Mouse (Mus musculus): ENCODE measurements around the gene Pik3ap1. TPM values are rescaled to one million over a fixed set of nuclear protein-coding genes. Genes with fewer than 3 reads are reported as not detected.

Gene Pik3ap1
- polyA plus RNA-seq, 1 experiment from 2014 or later: 2.8 TPM

- H3K4me3 ChIP-seq: peak overlapping the region; percentile 89
- no peaks in the 10 kb centered on the region for H3K27me3 ChIP-seq
- no peaks in the 10 kb centered on the region for H3K9me3 ChIP-seq
- no peak for ATAC-seq (ENCODE audit: borderline replicate concordance, extremely low read depth, low FRiP score, low TSS enrichment)
- H3K9ac ChIP-seq: peak overlapping the region; percentile 87
- H3K4me2 ChIP-seq: peak overlapping the region; percentile 58
- peaks cover 30% of the 10 kb centered on the region for H3K4me1 ChIP-seq
- 22% methylated on average over 13 of the region's 13 CpGs for WGBS
- H3K27ac ChIP-seq: peak overlapping the region; percentile 99
- H3K36me3 ChIP-seq: no peaks in the 10 kb centered on the region
Observed at GRCm38 (mm10) chr19:41264331-41264799, 120.5 kb downstream of the Pik3ap1 start.

DNA sequence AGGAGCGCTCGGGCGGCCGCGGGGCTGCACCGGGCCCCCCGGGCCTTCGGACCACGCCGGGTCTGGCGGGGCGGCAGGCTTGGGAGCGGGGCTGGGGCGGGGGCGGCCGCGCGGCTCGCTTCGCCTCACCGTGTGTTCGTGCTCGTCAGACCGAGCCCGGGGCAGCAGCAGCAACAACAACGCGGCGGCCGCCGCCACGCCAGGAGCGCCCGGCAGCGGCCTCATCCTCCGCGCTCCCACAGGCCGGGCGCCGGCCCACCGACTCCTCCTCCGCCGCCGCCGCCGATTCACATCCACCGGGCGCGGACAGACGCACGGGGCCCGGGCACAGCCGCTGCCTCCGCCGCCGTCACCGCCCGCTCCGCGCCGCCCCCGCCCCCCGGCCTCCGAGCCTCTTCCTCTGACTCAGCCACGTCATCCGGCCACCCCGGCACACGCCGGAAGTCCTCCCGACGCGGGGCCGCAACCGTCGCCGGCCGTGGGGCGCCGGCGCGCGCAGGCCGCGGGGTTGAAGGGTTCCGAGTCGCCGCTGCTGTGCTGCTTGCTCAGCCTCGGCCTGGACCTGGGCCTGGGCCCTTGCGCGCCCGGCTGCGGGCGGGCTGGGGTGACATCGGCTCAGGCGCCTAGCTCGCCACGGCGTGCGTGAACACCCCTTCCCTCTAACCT lies 121.1 kb downstream of the Pik3ap1 start, which contains the start of gene Tm9sf3:
TSS of gene Tm9sf3 (minus strand) at position 368 of the 666 bp plus-strand sequence.
- peak within 1 kb of the TSS; percentile 99 for H3K27ac ChIP-seq
- H3K9ac ChIP-seq: peak within 1 kb of the TSS; percentile 87
- no peaks in the 10 kb centered on the region for H3K9me3 ChIP-seq
- peaks cover 30% of the 10 kb centered on the region for H3K4me1 ChIP-seq
- no peaks in the 10 kb centered on the region for H3K36me3 ChIP-seq
- ATAC-seq (ENCODE audit: borderline replicate concordance, extremely low read depth, low FRiP score, low TSS enrichment): peak; percentile 93
- H3K4me3 ChIP-seq: peak within 1 kb of the TSS; percentile 89
- peak within 1 kb of the TSS; percentile 58 for H3K4me2 ChIP-seq
- under 1% methylated on average over 80 of the region's 98 CpGs for WGBS
- H3K27me3 ChIP-seq: no peaks in the 10 kb centered on the region

DNA sequence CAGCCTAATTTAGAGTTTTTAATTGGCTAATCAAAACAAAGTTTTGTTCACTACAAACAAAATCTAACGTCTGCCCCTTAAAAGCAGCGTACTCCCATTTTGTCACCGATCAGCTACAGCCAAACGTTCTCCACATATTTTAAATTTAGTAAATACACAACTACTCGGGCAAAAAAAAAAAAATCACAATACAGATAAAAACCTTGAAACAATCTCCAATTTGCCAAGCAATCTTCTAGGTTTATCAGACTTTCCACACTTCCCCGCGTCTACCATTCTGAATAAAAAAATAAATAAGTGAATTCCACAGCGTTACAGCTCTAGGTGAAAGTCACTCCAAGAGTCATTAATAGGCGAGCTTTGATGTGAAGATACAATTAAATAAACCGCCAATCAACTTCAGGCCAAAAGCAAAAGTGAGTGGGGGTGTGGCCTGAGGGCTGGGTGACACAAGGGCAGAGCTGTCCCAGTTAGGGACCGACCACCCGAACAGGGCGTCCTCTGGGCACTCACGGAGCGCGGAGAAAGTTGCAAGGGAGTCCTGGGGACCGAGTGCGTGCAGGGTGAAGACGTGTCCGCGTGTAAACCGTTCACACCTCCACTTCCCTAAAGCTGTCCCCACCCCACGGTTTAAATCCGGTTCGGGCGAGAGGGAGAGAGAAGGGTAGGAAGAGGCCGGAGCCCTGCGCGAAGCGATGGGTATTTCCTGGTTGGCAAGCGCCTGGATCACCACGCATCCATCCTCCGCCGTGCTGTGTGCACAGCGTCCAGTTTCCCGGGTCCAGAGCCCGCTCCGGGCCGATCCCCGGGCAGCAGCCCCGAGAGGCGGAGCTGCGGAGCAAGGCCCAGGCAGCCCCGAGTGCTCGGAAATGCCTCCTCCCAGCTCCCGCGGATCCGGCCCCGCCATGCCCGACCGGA lies 121.9 kb downstream of the Pik3ap1 start:
- H3K36me3 ChIP-seq: no peaks in the 10 kb centered on the region
- H3K27ac ChIP-seq: peak overlapping the region; percentile 99
- peak overlapping the region; percentile 58 for H3K4me2 ChIP-seq
- ATAC-seq (ENCODE audit: borderline replicate concordance, extremely low read depth, low FRiP score, low TSS enrichment): peak; percentile 88
- H3K27me3 ChIP-seq: no peaks in the 10 kb centered on the region
- 3% methylated on average over 51 of the region's 51 CpGs for WGBS
- H3K4me1 ChIP-seq: peaks cover 31% of the 10 kb centered on the region
- H3K9ac ChIP-seq: peak overlapping the region; percentile 87
- no peaks in the 10 kb centered on the region for H3K9me3 ChIP-seq
- peak overlapping the region; percentile 89 for H3K4me3 ChIP-seq

DNA sequence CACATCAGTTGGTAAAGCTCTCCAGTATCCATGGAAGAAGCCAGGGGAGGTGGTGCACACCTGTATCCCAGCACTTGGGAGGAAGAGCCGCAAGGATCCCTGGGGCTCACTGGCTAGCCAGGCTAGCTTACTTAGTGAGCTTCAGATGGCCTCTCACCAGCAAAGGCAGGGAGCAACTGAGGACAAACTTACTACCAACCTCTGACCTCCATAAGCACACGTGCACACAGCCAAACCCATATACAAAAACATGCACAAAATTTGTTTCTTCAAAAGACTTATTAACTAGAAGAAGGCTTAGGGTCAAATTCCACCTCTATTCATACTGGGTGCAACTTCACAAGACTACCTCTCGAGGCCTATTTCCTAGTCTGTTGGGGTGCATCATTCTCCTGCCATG lies 124.2 kb downstream of the Pik3ap1 start:
- no peak overlapping the region for H3K27ac ChIP-seq
- WGBS: 79% methylated on average over 3 of the region's 3 CpGs
- no peak overlapping the region for H3K9ac ChIP-seq
- peaks cover 38% of the 10 kb centered on the region for H3K4me1 ChIP-seq
- no peaks in the 10 kb centered on the region for H3K27me3 ChIP-seq
- no peak for ATAC-seq (ENCODE audit: borderline replicate concordance, extremely low read depth, low FRiP score, low TSS enrichment)
- H3K4me3 ChIP-seq: no peak overlapping the region
- no peaks in the 10 kb centered on the region for H3K9me3 ChIP-seq
- no peak overlapping the region for H3K4me2 ChIP-seq
- H3K36me3 ChIP-seq: no peaks in the 10 kb centered on the region

GRCm38 (mm10) chr19:41259256-41259655 lies 125.6 kb downstream of the Pik3ap1 start:
- Histone ChIP-seq H3K36me3 (no peaks in the 10 kb centered on the region), H3K27ac (no peak overlapping the region), H3K4me1 (peaks cover 32% of the 10 kb centered on the region), H3K4me3 (no peak overlapping the region), H3K9me3 (no peaks in the 10 kb centered on the region), H3K9ac (no peak overlapping the region), H3K4me2 (no peak overlapping the region), H3K27me3 (no peaks in the 10 kb centered on the region)
- ATAC-seq (ENCODE audit: borderline replicate concordance, extremely low read depth, low FRiP score, low TSS enrichment): no peak
- WGBS: 80% methylated on average over 6 of the region's 6 CpGs

- H3K4me1 ChIP-seq: peaks cover 32% of the 10 kb centered on the region
- H3K4me2 ChIP-seq: no peak overlapping the region
- no peak for ATAC-seq (ENCODE audit: borderline replicate concordance, extremely low read depth, low FRiP score, low TSS enrichment)
- H3K36me3 ChIP-seq: no peaks in the 10 kb centered on the region
- H3K9me3 ChIP-seq: no peaks in the 10 kb centered on the region
- no peak overlapping the region for H3K4me3 ChIP-seq
- no peak overlapping the region for H3K27ac ChIP-seq
- H3K27me3 ChIP-seq: no peaks in the 10 kb centered on the region
- no peak overlapping the region for H3K9ac ChIP-seq
- 33% methylated on average over 2 of the region's 2 CpGs for WGBS
Observed at GRCm38 (mm10) chr19:41258707-41259106, 126.2 kb downstream of the Pik3ap1 start.

- 54% methylated on average over 5 of the region's 5 CpGs for WGBS
- no peak overlapping the region for H3K9ac ChIP-seq
- peaks cover 13% of the 10 kb centered on the region for H3K4me1 ChIP-seq
- no peaks in the 10 kb centered on the region for H3K9me3 ChIP-seq
- no peak overlapping the region for H3K4me2 ChIP-seq
- H3K27ac ChIP-seq: peak overlapping the region; percentile 61; the same call in 1 of the 2 replicates
- no peak overlapping the region for H3K4me3 ChIP-seq
- no peaks in the 10 kb centered on the region for H3K27me3 ChIP-seq
- ATAC-seq (ENCODE audit: borderline replicate concordance, extremely low read depth, low FRiP score, low TSS enrichment): peak; percentile 23; the same call in 1 of the 2 replicates
- H3K36me3 ChIP-seq: no peaks in the 10 kb centered on the region
Observed at GRCm38 (mm10) chr19:41254584-41254983, 130.3 kb downstream of the Pik3ap1 start.

GRCm38 (mm10) chr19:41248968-41249367 lies 135.9 kb downstream of the Pik3ap1 start:
- Histone ChIP-seq H3K9ac (no peak overlapping the region), H3K4me3 (no peak overlapping the region), H3K4me2 (no peak overlapping the region), H3K36me3 (peaks cover 25% of the 10 kb centered on the region), H3K9me3 (no peaks in the 10 kb centered on the region), H3K4me1 (peaks cover 9% of the 10 kb centered on the region; the same call in 1 of the 2 replicates), H3K27me3 (no peaks in the 10 kb centered on the region), H3K27ac (no peak overlapping the region)
- WGBS: 28% methylated on average over 4 of the region's 4 CpGs
- no peak for ATAC-seq (ENCODE audit: borderline replicate concordance, extremely low read depth, low FRiP score, low TSS enrichment)

DNA sequence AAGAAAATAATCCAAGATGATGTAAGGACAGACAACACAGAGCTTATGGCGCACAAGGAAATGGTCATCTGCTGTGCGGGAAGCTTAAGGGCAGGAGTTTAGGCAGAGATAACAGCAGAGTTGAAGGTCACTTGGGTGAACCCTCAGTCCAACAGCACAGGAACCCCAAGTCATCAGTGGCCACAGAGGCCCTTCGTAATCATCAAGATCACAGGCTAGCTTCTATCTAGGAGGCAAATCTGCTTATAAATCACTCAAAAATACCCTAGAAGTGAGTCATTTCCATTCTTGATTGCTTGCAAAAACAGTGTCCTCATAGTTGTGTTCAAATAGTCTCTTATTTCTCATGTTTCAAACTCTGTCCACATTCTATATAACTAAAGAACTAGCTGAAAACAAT lies 136.6 kb downstream of the Pik3ap1 start:
- ATAC-seq (ENCODE audit: borderline replicate concordance, extremely low read depth, low FRiP score, low TSS enrichment): no peak
- Histone ChIP-seq H3K4me1 (peaks cover 9% of the 10 kb centered on the region; the same call in 1 of the 2 replicates), H3K4me3 (no peak overlapping the region), H3K36me3 (peaks cover 29% of the 10 kb centered on the region), H3K27me3 (no peaks in the 10 kb centered on the region), H3K9ac (no peak overlapping the region), H3K9me3 (no peaks in the 10 kb centered on the region), H3K27ac (no peak overlapping the region), H3K4me2 (no peak overlapping the region)
- WGBS: 86% methylated on average over 3 of the region's 3 CpGs

DNA sequence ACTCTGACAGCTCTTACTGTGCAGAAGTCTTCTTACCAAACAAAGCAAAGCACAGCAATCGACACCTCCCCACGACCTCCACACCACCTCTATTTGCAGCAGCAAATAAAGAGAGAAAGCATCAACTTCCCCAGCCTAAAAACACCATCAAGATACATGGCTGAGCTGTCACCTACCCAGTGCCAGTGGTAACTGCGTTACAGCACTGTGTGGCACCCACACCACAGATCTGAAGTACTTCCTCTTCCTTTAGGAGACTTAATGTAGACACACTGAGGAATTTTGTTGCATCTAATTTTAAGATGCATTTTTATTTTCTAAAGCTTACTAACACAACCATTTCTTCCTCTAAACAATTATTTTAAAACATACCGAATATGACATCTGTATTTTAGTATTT lies 138.6 kb downstream of the Pik3ap1 start:
- Histone ChIP-seq H3K9ac (no peak overlapping the region), H3K36me3 (peaks cover 48% of the 10 kb centered on the region), H3K4me1 (peaks cover 5% of the 10 kb centered on the region; the same call in 1 of the 2 replicates), H3K9me3 (no peaks in the 10 kb centered on the region), H3K27me3 (no peaks in the 10 kb centered on the region), H3K4me3 (no peak overlapping the region), H3K27ac (no peak overlapping the region), H3K4me2 (no peak overlapping the region)
- no peak for ATAC-seq (ENCODE audit: borderline replicate concordance, extremely low read depth, low FRiP score, low TSS enrichment)
- WGBS: 79% methylated on average over 4 of the region's 4 CpGs

- Histone ChIP-seq H3K4me2 (no peak overlapping the region), H3K36me3 (peaks cover 60% of the 10 kb centered on the region), H3K27ac (no peak overlapping the region), H3K4me3 (no peak overlapping the region), H3K4me1 (peaks cover 4% of the 10 kb centered on the region; the same call in 1 of the 2 replicates), H3K9me3 (no peaks in the 10 kb centered on the region), H3K9ac (no peak overlapping the region), H3K27me3 (no peaks in the 10 kb centered on the region)
- ATAC-seq (ENCODE audit: borderline replicate concordance, extremely low read depth, low FRiP score, low TSS enrichment): no peak
- 66% methylated on average over 6 of the region's 6 CpGs for WGBS
Observed at GRCm38 (mm10) chr19:41244581-41244980, 140.3 kb downstream of the Pik3ap1 start.

DNA sequence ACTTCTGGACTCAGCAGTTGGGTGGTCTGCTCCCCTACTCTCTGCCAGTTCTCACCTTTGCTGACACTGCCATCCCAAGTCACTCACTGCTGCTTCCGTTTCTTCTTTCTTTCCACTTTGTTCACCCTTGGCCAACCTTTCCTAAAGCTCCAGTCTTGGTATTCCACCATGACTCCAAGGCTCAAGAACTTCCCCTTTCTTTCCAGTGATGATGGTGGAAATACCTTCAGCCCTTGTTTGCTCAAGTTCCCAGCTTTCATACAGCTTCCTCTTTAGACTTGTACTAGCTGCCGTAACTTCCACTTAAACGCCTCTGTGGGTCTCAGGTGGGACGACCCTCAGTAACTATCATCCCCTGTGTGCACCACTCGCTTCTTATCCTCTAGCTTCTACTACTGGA lies 142.9 kb downstream of the Pik3ap1 start:
- 90% methylated on average over 5 of the region's 5 CpGs for WGBS
- no peak overlapping the region for H3K4me3 ChIP-seq
- H3K27me3 ChIP-seq: no peaks in the 10 kb centered on the region
- no peak for ATAC-seq (ENCODE audit: borderline replicate concordance, extremely low read depth, low FRiP score, low TSS enrichment)
- H3K27ac ChIP-seq: no peak overlapping the region
- no peak overlapping the region for H3K4me2 ChIP-seq
- H3K36me3 ChIP-seq: peaks cover 69% of the 10 kb centered on the region
- no peaks in the 10 kb centered on the region for H3K4me1 ChIP-seq
- H3K9ac ChIP-seq: no peak overlapping the region
- no peaks in the 10 kb centered on the region for H3K9me3 ChIP-seq

All from lung, embryonic 15.5 days (tissue).